Mouse (Mus musculus) hematopoietic stem cell, adult 5-6 weeks (primary cell): ENCODE measurements at regions not wholly inside any gene's neighbourhood (a gene's known extent, or its start where the extent isn't known, plus 50 kb on each side); places are given as distances from the start of the nearest gene placed in this dataset.

Experiments
- ATAC-seq, 2 experiments: fragments of 125-278 bp in 1 of 2; replicated peaks in 1 of 2; 2 replicates each; pipeline ENCODE4 v1.8.0; 2016 to 2017; ENCODE audit warnings: inconsistent platforms in 2 of 2, mild to moderate bottlenecking in 2 of 2, moderate number of reproducible peaks in 2 of 2, low read depth in 1 of 2, moderate TSS enrichment in 1 of 2; ENCODE audit not compliant: low FRiP score in 2 of 2, poor library complexity in 2 of 2, severe bottlenecking in 2 of 2, insufficient read depth in 1 of 2, low TSS enrichment in 1 of 2

DNA sequence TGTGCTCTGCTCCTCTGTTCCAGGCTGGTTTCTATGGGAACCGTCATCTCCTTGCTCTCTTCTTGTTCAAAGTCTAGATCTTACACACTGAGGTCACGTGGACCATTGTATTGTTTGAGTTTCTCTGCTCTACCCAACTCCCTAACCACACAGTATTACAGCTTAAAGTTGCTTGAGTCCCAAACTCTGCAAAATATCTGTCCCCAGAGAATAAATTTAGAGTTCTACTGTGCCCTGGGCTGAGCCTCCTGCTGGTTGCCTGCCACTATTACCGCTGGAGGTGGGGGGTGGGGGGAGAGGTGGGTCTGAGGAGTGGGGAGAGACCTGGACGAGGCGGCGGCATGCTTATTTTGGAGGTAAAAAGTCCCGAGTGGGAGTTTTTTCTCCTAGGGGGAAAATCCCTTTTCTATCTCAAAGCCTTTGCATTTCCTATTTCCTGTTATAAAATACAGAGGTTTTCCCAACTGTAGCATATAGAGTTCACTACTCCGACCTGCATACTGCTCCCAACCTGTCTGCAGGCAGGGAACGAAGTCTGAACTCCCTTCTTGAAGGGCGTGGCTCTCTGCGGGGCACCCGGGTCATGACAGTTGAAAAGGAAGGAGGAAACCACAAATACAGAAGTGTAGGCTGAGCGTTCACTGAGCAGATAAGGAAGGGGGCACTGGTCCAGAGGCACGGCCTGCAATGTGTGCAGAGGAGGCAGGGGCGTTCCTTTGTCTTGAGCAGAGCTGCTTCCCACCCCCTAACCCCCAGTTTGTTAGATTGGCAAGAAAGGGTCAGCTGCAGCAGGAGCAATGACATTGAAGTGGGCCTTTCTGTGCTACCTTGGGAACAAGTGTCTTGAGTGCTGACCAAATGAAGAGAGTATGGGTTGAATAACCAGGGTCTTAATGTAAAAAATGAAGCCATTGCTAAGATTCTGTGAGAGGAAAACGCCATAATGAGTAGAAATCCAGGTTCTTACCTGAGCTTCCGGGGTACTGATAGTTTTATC, 188.7 kb downstream of the Akap7 start:
- peak; percentile 96 to 99 for ATAC-seq

DNA sequence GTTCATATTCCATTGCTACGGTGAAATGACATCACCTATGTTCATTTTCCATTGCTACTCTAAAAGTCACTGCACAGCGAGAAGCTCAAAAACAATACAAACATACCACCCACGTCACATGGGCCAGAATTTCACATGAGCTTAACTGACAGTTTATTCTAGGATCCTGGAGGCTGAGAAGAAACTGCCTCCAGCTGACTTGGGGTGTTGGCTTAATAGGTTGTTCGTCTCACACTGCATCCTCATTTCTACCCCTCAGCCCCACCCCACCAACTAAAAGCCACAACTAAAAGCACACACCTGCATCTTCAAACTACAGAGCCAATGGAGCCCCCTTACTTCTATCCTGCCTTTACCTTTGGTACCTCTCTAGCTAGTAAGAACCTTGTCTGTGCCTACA, 187.0 kb upstream of the Arg1 start:
- ATAC-seq: no peak

DNA sequence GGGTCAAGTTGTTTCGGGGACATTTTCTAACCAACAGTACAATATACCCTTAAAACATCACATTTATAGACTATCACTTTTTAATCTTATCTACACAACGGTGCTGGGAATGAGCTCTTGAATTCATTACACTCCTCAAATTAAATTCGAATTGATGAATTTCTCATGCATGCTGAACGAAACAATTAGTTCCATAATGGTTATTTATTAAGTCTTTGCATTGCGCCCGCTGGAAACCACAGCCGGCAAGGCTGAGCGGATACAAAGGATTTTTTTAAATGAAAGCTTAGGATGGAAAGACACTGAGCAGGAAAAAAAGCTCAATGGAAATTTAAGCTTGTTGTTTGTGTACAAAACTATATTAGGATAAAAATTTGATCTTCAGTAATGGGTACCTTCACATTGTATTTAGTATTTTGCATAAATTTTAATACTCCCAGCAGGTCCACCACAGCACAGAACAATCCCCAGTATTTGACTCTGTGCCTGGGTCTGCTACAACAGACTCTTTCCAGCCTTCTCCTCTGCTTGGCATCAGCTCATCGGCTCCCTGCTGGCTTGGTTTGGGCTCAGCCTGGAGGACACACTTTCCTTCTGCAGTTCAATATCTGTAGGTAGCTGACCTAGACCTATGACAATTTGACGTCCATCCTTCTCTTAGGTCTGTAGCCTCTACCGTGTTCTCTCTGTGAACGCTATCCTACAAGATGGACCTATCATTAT, 185.3 kb upstream of the Arg1 start:
- no peak for ATAC-seq

DNA sequence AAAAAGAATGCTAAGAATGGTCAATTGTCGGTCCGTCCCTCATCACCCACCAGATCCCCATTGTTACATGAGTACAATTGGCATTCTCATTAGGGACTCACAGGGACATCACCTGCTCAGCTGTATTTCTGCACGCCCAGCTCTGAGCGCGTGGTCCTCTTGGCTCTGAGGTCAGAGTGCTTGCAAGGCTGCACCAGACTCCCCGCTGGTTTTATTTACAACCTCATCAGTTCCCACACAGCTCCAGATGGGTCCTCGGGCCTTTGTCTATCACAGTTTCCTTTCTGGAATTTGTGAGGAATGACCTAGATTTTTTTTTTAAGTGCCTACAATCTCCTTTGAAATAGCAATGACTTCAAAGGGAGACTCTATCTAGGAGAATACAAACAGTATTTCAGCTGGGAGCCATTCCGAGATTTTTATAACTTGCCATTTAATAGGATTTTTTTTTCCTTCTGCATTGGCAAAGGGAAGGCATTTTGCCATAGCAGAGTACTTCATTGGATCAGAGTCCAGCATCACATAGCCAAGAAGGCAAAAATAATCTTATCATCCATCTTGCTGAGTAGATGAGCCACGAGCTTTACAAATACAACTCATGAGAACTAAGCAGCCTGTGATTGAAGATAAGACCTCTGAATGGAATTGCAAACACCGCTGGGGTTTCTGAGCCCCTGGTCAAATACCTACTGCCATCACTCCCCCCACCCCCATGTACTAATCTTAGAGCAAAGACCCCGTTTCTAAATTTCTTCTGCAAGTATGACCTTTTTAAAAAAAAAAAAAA, 184.5 kb upstream of the Arg1 start:
- no peak for ATAC-seq

DNA sequence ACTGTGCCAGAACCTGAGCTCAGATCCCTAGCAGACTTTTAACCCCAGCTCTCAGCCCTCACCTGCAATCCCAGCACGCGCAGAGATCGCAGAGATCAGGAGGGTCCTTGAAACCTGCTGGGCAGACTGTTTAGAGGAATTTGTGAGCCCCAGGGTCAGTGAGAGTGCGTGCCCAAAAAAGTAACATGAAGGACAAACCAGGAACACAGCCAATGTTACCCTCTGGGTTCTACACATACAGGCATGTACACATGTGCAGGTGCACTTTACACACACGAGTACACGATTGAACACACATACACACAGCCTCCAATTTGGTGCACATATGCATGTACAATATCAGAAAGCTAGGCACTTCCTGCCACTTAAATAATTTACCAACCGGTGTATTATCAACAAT, 183.9 kb upstream of the Arg1 start:
- ATAC-seq: no peak

DNA sequence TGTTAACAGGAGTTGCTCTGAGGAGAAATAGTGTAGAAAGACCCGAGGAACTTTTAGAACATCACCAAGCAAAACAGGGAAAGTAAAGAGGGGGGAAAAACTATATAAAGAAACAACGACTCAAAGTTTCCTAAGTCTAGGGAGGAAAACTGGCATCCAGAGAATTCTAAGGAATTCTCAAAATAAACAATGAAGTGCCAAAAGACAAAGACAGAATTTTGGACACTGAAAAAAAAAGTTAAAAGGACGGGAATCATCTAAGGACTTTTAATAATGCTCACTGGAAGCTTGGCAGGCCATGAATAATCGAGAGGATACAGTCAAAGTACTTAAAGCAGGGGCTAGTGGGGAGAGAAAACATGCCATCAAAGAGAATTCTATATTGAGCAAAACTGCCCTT, 170.8 kb upstream of the Arg1 start:
- ATAC-seq: no peak

DNA sequence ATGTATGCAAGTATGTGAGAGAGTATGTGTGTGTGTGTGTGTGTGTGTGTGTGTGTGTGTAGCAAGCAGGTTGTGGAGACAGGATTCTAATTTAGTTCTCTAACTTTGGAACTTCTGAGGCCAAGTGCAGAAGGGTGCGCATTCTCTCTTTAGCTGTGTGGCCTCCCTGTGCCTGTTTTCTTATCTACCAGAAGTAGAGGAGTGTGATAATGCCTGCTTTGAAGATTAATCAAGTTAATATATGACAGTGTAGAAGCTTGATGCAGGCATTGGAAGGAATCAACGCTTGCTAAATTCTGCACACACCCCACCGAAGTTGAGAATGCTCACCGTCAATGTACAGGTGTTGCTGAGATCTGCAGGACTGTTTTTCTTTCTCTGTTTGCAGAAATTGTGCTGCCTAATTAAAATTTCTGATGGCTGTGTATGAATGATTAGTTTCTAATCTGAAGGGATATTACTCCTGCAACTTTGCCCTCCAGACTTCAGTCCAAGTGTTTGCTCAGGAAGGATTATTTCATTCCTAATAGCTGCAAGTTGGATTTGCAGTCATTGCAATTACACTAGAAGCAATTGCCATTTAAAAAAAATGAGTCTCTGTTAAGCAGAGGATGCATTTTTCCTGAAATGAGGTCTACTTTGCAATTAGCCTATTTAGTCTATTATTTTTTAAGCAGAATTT, 162.6 kb upstream of the Arg1 start:
- ATAC-seq: no peak

DNA sequence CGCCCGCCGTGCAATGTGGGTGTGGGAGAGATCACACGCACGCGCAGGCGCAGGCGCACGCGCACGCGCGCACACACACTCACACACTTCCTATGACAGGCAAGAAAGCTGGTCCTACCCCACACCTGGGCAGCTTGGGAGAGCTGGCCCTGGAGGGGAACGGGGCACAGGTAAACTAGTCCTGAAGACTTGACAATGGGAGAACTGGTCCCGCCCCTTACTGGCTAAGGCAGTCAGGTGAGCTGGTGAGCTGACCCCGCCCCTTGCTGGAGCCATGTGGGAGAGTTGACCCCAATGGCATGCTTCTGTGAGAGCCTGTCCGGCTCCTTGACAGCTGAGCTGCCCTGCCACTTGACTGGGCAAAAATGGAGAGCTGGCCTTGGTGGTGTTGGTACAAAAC, 159.5 kb upstream of the Arg1 start:
- no peak for ATAC-seq

DNA sequence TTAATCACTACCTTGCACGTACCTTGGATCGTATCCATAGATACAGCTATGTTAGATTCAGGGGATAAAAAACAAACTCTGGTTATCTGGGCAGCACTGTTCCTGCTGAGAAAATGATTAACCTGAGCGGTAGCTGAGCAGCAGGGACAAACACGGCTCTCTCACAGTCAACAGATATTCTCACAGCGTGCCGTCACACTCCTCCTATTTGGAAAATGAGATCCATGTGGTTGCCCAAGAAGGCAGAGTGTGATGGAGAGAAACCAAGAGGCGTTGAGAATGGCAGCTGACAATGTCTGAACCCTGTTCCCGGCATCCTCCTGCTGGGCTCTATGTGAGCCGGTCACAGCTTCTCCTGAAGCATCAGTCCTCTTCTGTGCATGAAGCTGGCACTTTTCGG, 155.6 kb upstream of the Arg1 start:
- no peak for ATAC-seq

DNA sequence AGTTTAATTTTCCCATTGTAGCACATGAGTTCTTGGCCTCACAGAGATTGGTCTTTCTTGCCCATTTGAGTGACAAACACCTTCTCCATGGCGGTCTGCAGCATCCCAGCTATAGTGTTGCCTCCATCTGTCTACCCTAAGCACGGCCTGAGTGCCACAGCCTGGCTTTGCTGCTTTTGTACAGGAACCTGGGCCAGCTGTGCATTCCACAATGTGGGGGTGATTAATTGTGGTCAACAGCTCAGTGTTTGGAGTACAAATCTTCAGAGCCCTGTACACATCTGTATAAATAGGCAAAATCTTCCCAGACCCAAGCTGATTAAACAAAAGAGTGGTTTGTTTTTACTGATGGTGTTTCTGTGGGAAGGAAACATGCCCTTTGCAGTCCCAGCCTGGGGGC, 145.3 kb upstream of the Arg1 start:
- no peak for ATAC-seq

DNA sequence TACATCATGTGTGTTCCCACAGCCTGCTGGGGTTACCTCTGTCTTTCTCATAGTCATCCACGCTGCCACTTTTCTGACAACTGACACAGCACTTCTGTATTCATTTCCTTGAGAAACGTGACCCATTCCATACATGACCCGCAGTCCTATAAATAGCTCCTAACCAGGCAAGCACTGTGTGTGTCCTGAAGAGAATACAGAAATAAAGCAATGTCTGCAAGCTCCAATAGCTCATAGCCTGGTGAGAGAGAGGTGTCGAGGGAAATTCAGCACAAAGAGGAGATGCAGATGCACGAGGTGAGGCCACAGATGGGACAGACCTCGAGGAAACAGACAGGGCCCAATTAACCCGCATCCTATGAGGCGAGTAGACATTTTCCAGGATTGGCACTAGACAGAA, 141.0 kb upstream of the Arg1 start:
- ATAC-seq: no peak

DNA sequence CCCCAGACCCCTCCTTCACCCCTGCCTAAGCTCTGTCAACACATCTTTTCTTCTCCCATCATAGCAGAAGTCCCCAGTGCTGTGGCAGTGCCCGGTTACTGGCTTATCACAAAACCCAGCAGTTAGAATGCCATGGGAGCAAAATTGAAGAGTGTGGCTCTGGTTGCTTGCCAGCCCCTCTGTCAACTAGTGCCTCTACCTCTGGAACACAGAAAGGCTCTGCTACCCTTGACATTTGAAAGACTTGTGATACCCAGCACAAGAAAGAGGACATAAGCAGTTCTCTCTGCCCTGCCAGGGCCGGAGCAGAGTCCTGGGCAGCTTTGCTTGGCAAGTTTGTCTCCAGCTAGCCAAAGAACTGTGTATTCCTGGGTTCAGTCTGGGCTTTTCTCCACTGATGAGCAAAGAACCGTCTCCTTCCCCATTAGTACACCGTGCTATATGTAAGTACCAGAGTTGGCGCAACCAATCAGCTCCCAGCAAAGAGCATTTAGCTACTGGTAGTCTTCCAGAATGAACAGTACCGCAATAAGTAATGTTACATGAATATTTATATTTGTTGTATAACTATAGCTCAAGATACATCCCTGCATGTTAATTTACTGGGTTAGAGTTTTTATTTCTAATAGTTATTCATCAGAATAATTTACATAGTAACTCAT, 137.5 kb upstream of the Arg1 start:
- ATAC-seq: no peak

DNA sequence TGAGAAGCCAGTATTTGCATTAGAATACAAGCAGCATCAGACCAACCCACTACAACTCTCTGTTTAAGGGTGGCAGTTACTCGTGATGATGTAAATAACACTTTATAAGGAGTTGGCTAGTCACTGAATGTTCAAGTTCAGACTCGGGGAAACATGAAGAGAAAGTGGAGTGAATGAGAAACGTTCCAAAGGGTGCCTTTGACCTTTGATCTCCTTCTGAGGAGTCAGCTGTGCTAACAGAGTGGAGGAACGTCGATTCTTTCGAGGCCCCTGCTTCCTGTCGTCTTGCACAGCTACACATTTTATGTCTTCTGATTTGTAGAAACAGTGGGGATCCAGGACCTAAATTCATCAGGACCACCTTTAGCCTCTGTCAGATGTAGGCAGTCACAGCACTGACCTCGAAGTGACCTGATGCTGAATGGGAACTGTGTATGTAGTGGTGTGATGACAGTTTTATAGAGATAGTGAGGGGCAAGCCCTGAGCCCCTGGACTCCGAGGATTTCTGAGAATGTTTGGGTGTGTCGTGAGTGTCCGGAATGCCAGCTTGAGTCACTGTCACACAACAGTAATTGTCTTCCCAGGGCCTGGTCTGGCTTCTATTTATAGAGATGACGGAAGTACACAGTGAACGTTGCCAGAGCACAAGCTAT, 134.2 kb upstream of the Arg1 start:
- no peak for ATAC-seq

DNA sequence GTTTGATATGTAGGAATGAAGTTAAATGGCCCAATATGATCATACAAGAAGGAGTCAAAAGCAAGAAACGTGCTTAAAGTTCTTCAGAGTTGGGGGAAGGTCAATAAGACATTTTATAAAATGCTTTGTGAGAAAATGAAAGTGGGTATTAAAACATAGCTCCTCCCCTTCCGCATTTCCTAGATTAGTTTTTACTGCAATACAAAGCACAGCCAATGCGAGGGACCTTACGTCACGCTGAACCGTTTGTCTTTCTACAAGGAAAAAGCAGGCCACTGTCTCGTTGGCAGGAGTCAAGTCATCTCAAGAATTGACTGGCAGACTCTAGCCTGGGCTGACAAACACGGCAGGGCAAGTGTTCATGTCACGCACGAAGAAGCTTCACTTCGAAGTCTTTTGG, 131.4 kb upstream of the Arg1 start:
- 0 out of 4 replicates have a peak, but pooled peaks of 1 of the 2 experiments have one; percentile 12 for ATAC-seq

DNA sequence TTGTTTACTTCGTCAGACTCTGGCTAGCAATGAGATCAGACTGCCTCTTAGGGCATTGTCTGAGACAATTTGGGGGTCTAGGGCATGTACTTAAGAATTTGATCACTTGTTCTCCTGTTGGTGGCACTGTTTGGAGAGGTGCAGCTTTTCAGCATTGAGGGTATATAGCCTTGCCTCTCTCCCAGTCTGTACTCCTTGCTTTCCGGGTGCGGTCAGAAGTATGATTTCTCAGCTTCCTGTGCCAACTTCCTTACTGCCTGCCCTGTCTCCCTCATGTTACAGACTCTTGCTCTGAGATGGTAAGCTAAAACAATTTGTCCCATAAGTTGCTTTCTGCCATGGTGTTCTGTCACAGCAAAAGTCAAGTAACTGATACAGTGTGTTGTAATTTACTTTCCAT, 124.7 kb upstream of the Arg1 start:
- peak; percentile 65 to 74 for ATAC-seq

DNA sequence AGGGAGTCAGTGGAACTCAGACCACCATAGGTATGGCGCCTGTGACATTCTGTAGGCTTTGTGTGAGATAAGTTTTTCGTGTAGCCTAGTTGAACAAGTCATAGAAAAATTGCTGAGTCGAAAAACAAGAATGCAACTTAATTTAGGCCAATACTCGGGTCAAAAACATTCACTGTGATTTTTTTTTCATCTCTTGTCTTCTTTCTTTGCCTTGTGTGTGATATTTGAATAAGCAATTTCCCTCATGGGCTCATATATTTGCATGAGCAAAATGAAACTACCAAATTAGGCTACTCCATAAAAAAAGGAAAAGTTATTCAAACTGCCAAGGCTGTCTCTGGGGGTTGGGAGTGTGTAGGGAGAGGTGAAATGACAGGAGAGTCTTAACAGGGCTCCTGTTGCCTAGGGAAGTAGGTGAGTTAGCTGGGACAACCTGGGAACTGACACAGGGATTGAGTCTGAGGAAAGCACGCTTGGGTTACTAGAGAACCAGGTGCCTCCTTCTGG, 124.1 kb upstream of the Arg1 start:
- ATAC-seq: 0 out of 4 replicates have a peak, but pooled peaks of 1 of the 2 experiments have one; percentile 5
